Mouse (Mus musculus) cortical plate, adult 2 months (tissue): Measurements from ENCODE around the gene Kif6.

ENCODE experiments used
- CTCF ChIP-seq: fragments of 200-500 bp; IDR thresholded peaks from 2 replicates; pipeline ENCODE4 v1.5.1; 2011; ENCODE audit warnings: mild to moderate bottlenecking, control low read depth, low read length; ENCODE audit not compliant: insufficient read depth; ENCODE audit errors: extremely low read depth
- POLR2A ChIP-seq: fragments of 200-500 bp; IDR thresholded peaks from 2 replicates; pipeline ENCODE4 v1.6.1; 2011; ENCODE audit warnings: mild to moderate bottlenecking, low read length, control low read depth; ENCODE audit not compliant: insufficient read depth; ENCODE audit errors: extremely low read depth

GRCm38 (mm10) chr17:49666728-49667127 is 51.8 kb downstream of the Kif6 start:
- TF ChIP-seq CTCF (no peak), POLR2A (no peak)
